Mouse (Mus musculus) heart, postnatal 4 days (tissue): Measurements from ENCODE around the gene Rnf183. TPM values are rescaled to one million over a fixed set of nuclear protein-coding genes. Genes with fewer than 3 reads are reported as not detected.

Experiments
- DNase-seq: peaks from one replicate; pipeline ENCODE4 v3.0.0; 2021
- total RNA-seq, 2 experiments: library from RNA; stranded (reverse); gene quantifications; 2 replicates each; pipeline ENCODE4 v1.2.3; 2021

Gene Rnf183
- total RNA-seq, 2 experiments from 2014 or later, result not detected

GRCm38 (mm10) chr4:62383207-62383606 lies 51.8 kb downstream of the Rnf183 start:
- DNase-seq, result no peak

DNA sequence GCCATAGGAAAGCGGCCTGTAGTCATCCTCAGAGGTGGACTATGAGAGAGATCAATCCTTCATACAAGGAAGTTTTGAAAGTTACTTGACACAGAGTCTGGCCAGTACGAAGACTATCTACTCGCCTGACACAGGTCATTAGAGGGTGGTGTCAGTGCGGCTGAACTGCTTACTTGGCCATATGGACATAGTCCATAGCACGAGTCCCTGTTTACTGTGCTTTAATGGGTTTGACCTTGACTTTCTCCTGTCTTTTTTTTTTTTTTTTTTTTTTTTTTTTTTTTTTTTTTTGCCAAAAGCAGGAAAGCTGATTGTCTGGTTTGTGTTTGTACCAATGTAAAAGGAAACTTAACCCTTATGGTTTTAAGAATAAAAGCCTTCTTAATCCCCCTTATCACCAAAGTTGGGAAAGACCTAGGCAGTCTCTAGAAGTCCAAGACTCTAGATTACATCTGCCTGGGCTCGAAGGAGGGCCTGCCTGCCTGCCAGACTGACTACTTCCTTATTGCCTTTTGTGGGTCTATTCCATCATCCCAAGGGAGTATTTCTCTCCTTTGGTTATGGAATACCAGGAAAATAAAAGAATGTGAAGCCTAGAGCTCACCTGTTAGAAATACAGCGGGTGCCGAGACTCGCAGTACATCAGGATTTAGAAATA lies 55.2 kb downstream of the Rnf183 start:
- no peak for DNase-seq

Other genes starting within 250 kb of the Rnf183 start
- 1 to 10 TPM; 7.8 to 8.3 TPM for gene Zfp37, start 204.2 kb downstream of the Rnf183 start, total RNA-seq
- gene Slc31a2, start 172.7 kb downstream of the Rnf183 start, total RNA-seq, result 1 to 10 TPM; 7.9 TPM
- gene Fkbp15, start 74.7 kb downstream of the Rnf183 start, total RNA-seq, result 10 to 100 TPM; 26.5 to 28.1 TPM
- 10 to 100 TPM; 31.5 to 34.7 TPM for gene Slc31a1, start 74.5 kb downstream of the Rnf183 start, total RNA-seq
- gene Cdc26, start 26.6 kb downstream of the Rnf183 start, total RNA-seq, result 10 to 100 TPM; 58.0 to 61.1 TPM
- 10 to 100 TPM; 12.5 to 14.2 TPM for gene Prpf4, start 26.5 kb downstream of the Rnf183 start, total RNA-seq
- 1 to 10 TPM in 1 of 2 experiments, under 1 TPM in 1; 0.86 to 1.4 TPM for gene Wdr31, start 35.6 kb upstream of the Rnf183 start, total RNA-seq
- gene Bspry, start 44.8 kb upstream of the Rnf183 start, total RNA-seq, result not detected
- gene Hdhd3, start 68.2 kb upstream of the Rnf183 start, total RNA-seq, result 1 to 10 TPM; 6.3 to 6.9 TPM
- gene Alad, start 84.7 kb upstream of the Rnf183 start, total RNA-seq, result 10 to 100 TPM; 63.8 to 69.8 TPM
- 10 to 100 TPM; 28.2 to 31.1 TPM for gene Pole3, start 89.8 kb upstream of the Rnf183 start, total RNA-seq
- gene 4933430I17Rik, start 90.1 kb upstream of the Rnf183 start, total RNA-seq, result under 1 TPM; 0.19 to 0.25 TPM
- 10 to 100 TPM; 64.1 to 69.4 TPM for gene Rgs3, start 124.6 kb upstream of the Rnf183 start, total RNA-seq